Mouse (Mus musculus) erythroblast, embryonic 14.5 days (primary cell): Measurements from ENCODE around the gene Ssxb2.
"Not testable (repeated sequence)": the region's sequence is repeated elsewhere in the genome, so short reads cannot be mapped to it uniquely, and the experiment has no call there.

ENCODE experiments used
- GATA1 ChIP-seq: IDR thresholded peaks from 2 replicates; pipeline ENCODE4 v1.6.1; 2012; ENCODE audit warnings: low read length, inconsistent platforms, mixed read lengths
- TAL1 ChIP-seq: IDR thresholded peaks from 3 replicates; pipeline ENCODE4 v1.6.1; 2012; ENCODE audit warnings: low read length, inconsistent platforms, mixed read lengths

GRCm38 (mm10) chrX:8413005-8413404 lies 48.5 kb downstream of the Ssxb2 start, which contains the start of gene Ssxb1:
- not testable (repeated sequence) for TF ChIP-seq TAL1, GATA1
